8 mouse cellular contexts compared by ENCODE assay signal in genomic region chr1:64445919-64446318, GRCm38 (mm10).
DNase-seq lines count a peak whose midpoint lies in the region; ATAC-seq lines count a peak whose summit lies in the region.

No protein-coding gene starts in this region.

- no peaks in the 10 kb centered on the region for H3K9me3 ChIP-seq in embryonic facial prominence, embryonic 15.5 days (replicated peaks)
- no peaks in the 10 kb centered on the region for H3K9me3 ChIP-seq in heart, embryonic 11.5 days (replicated peaks; ENCODE audit: control insufficient read depth, low read length)
- no peaks in the 10 kb centered on the region for H3K9me3 ChIP-seq in kidney, embryonic 16.5 days (ENCODE audit: low read length)
- H3K9me3 ChIP-seq in limb, embryonic 15.5 days: no peaks in the 10 kb centered on the region
- H3K9me3 ChIP-seq in stomach, embryonic 14.5 days (ENCODE audit: control insufficient read depth, low read depth, low read length): no peaks in the 10 kb centered on the region

- WGBS in embryonic facial prominence, embryonic 15.5 days: 7% methylated on average over 13 of the region's 13 CpGs
- WGBS in heart, embryonic 11.5 days (ENCODE audit: insufficient replicate concordance): 6% methylated on average over 13 of the region's 13 CpGs
- 4% methylated on average over 13 of the region's 13 CpGs for WGBS in kidney, embryonic 16.5 days
- 5% methylated on average over 13 of the region's 13 CpGs for WGBS in limb, embryonic 15.5 days
- 8% methylated on average over 13 of the region's 13 CpGs for WGBS in stomach, embryonic 14.5 days

- peaks cover 14% of the 10 kb centered on the region for H3K4me1 ChIP-seq in embryonic facial prominence, embryonic 15.5 days
- no peaks in the 10 kb centered on the region for H3K4me1 ChIP-seq in heart, embryonic 11.5 days (ENCODE audit: control insufficient read depth, insufficient read depth, low read length)
- peaks cover 5% of the 10 kb centered on the region for H3K4me1 ChIP-seq in kidney, embryonic 16.5 days (ENCODE audit: insufficient read depth, low read length)
- 0 out of 2 replicates have a peak, but pooled peaks cover 4% of the 10 kb centered on the region for H3K4me1 ChIP-seq in limb, embryonic 15.5 days
- no peaks in the 10 kb centered on the region for H3K4me1 ChIP-seq in stomach, embryonic 14.5 days (ENCODE audit: control insufficient read depth, insufficient read depth, low read length)

- no peak overlapping the region for H3K4me2 ChIP-seq in embryonic facial prominence, embryonic 15.5 days (replicated peaks)
- H3K4me2 ChIP-seq in heart, embryonic 11.5 days: peak overlapping the region; percentile 34; the same call in 1 of the 2 replicates
- H3K4me2 ChIP-seq in kidney, embryonic 16.5 days (replicated peaks; ENCODE audit: low read depth, low read length): peak overlapping the region; percentile 25
- peak overlapping the region; percentile 15 for H3K4me2 ChIP-seq in limb, embryonic 15.5 days
- no peak overlapping the region for H3K4me2 ChIP-seq in stomach, embryonic 14.5 days (replicated peaks; ENCODE audit: low read depth, low read length)

- no peaks in the 10 kb centered on the region for H3K27me3 ChIP-seq in embryonic facial prominence, embryonic 15.5 days
- H3K27me3 ChIP-seq in heart, embryonic 11.5 days (ENCODE audit: control insufficient read depth, insufficient read depth, low read length): no peaks in the 10 kb centered on the region
- no peaks in the 10 kb centered on the region for H3K27me3 ChIP-seq in kidney, embryonic 16.5 days (ENCODE audit: insufficient read depth, low read length)
- peaks cover 8% of the 10 kb centered on the region; the same call in 1 of the 2 replicates for H3K27me3 ChIP-seq in limb, embryonic 15.5 days
- H3K27me3 ChIP-seq in stomach, embryonic 14.5 days (ENCODE audit: control insufficient read depth, insufficient read depth, low read length): no peaks in the 10 kb centered on the region

- no peak overlapping the region for H3K4me3 ChIP-seq in embryonic facial prominence, embryonic 15.5 days (replicated peaks)
- H3K4me3 ChIP-seq in heart, embryonic 11.5 days (ENCODE audit: low read depth, low read length): no peak overlapping the region
- no peak overlapping the region for H3K4me3 ChIP-seq in kidney, embryonic 16.5 days (ENCODE audit: low read length)
- no peak overlapping the region for H3K4me3 ChIP-seq in limb, embryonic 15.5 days
- no peak overlapping the region for H3K4me3 ChIP-seq in stomach, embryonic 14.5 days (ENCODE audit: low read depth, low read length)

- H3K36me3 ChIP-seq in embryonic facial prominence, embryonic 15.5 days: no peaks in the 10 kb centered on the region
- H3K36me3 ChIP-seq in heart, embryonic 11.5 days (ENCODE audit: control insufficient read depth, insufficient read depth, low read length): no peaks in the 10 kb centered on the region
- H3K36me3 ChIP-seq in kidney, embryonic 16.5 days (ENCODE audit: insufficient read depth, low read length): no peaks in the 10 kb centered on the region
- no peaks in the 10 kb centered on the region for H3K36me3 ChIP-seq in limb, embryonic 15.5 days
- H3K36me3 ChIP-seq in stomach, embryonic 14.5 days (ENCODE audit: control insufficient read depth, insufficient read depth, low read length): no peaks in the 10 kb centered on the region

- H3K27ac ChIP-seq in embryonic facial prominence, embryonic 15.5 days (replicated peaks): no peak overlapping the region
- no peak overlapping the region for H3K27ac ChIP-seq in heart, embryonic 11.5 days (ENCODE audit: low read depth, low read length)
- H3K27ac ChIP-seq in kidney, embryonic 16.5 days (ENCODE audit: low read length): no peak overlapping the region
- no peak overlapping the region for H3K27ac ChIP-seq in limb, embryonic 15.5 days
- H3K27ac ChIP-seq in stomach, embryonic 14.5 days (ENCODE audit: low read length): no peak overlapping the region

- ATAC-seq in embryonic facial prominence, embryonic 15.5 days (ENCODE audit: insufficient number of reproducible peaks, low FRiP score, low TSS enrichment, low read depth): peak; percentile 86
- no peak; the same call in 1 of the 2 replicates for ATAC-seq in heart, embryonic 11.5 days (replicated peaks; ENCODE audit: insufficient number of reproducible peaks, low FRiP score, low TSS enrichment)
- peak; percentile 89 for ATAC-seq in kidney, embryonic 16.5 days (ENCODE audit: low FRiP score, low TSS enrichment)
- no peak for ATAC-seq in limb, embryonic 15.5 days (ENCODE audit: insufficient number of reproducible peaks, low FRiP score, low TSS enrichment, low read depth)
- peak; percentile 72; the same call in 1 of the 2 replicates for ATAC-seq in stomach, embryonic 14.5 days (ENCODE audit: insufficient number of reproducible peaks, insufficient read depth, low FRiP score, low read depth)

- peak; percentile 32 for DNase-seq in 3134 (ENCODE audit: extremely low read depth, insufficient read length, low spot score)
- DNase-seq in adrenal gland, postnatal 36 days: peak; percentile 86 to 89
- DNase-seq in naive thymus-derived CD4-positive, alpha-beta T cell, adult 2 months (ENCODE audit: low read depth): peak; percentile 52

- H3K9ac ChIP-seq in embryonic facial prominence, embryonic 15.5 days: no peak overlapping the region
- no peak overlapping the region; the same call in 1 of the 2 replicates for H3K9ac ChIP-seq in heart, embryonic 11.5 days (ENCODE audit: low read depth, low read length)
- H3K9ac ChIP-seq in kidney, embryonic 16.5 days (replicated peaks; ENCODE audit: low read length): peak overlapping the region; percentile 33
- H3K9ac ChIP-seq in limb, embryonic 15.5 days: no peak overlapping the region
- H3K9ac ChIP-seq in stomach, embryonic 14.5 days (replicated peaks; ENCODE audit: low read depth, low read length): no peak overlapping the region

Comparison
In these comparisons a context has a peak if more than half of its experiments do, and no peak if none do; other contexts are left out.
1. DNase-seq: peak in every context shown above with its lines; median percentile 88 in adrenal gland, postnatal 36 days; 52 in naive thymus-derived CD4-positive, alpha-beta T cell, adult 2 months; 32 in 3134.
2. ATAC-seq: peak in embryonic facial prominence, embryonic 15.5 days (single experiment), kidney, embryonic 16.5 days (single experiment) and stomach, embryonic 14.5 days (single experiment); none in heart, embryonic 11.5 days (single experiment) and limb, embryonic 15.5 days (single experiment).
3. H3K4me2 ChIP-seq: peak in heart, embryonic 11.5 days (single experiment), kidney, embryonic 16.5 days (single experiment) and limb, embryonic 15.5 days (single experiment); none in embryonic facial prominence, embryonic 15.5 days (single experiment) and stomach, embryonic 14.5 days (single experiment).